27 mouse cellular contexts compared by ENCODE assay signal in the genomic region with DNA sequence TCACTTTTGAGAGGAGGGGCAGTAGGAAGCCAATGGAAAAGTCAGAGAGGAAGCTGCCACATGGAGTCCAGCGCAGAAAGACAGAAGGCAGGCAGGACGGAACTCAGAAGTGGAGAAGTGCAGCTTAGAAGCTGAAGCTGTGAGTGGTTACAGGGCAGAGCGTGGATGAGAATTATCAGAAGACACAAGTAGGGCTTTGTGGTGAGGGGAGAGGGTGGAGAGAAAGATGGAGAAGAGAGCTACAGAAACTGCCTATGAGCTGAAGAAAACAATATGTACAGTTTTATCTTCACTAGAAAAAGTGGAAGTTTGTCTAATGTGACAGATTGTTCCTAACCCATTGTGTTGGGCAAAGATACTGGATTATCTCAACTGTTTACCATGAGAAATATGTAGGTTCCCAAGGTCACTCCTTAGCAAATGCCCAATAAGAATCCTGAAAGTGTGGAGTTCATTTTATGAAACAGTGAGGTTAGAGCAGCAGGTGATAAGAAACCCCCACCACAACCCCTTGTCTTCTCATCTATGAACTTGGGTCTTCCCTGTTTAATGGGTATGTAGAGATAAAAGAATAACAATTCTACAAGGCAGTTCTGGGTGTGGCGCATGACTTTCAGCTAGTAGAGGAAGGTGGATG.
DNase-seq lines count a peak whose midpoint lies in the region; ATAC-seq lines count a peak whose summit lies in the region.
"Had no signal": no experiment of that assay in that cellular context is flagged by ENCODE, and none has a peak within 500 bp of the region (broad histone marks: within the 10 kb centered on the region; RNA-seq: fewer than 3 reads in every experiment).

No protein-coding gene starts in this region.

- peaks cover 32% of the 10 kb centered on the region for H3K4me1 ChIP-seq in megakaryocyte, embryonic 14.5 days
- peaks cover 39% of the 10 kb centered on the region for H3K4me1 ChIP-seq in liver, embryonic 13.5 days (replicated peaks)
- H3K4me1 ChIP-seq in hindbrain, embryonic 16.5 days (ENCODE audit: control insufficient read depth, insufficient read depth, low read depth, low read length) = no peaks in the 10 kb centered on the region
- H3K4me1 ChIP-seq: embryonic facial prominence, embryonic 10.5 days; embryonic facial prominence, embryonic 15.5 days; forebrain, embryonic 13.5 days; heart, embryonic 12.5 days; midbrain, embryonic 12.5 days had no signal

- H3K27me3 ChIP-seq in megakaryocyte, embryonic 14.5 days (replicated peaks) = no peaks in the 10 kb centered on the region
- H3K27me3 ChIP-seq in liver, embryonic 13.5 days = no peaks in the 10 kb centered on the region
- H3K27me3 ChIP-seq in hindbrain, embryonic 16.5 days (replicated peaks; ENCODE audit: control insufficient read depth, insufficient read depth, low read length) = no peaks in the 10 kb centered on the region
- H3K27me3 ChIP-seq: embryonic facial prominence, embryonic 15.5 days; forebrain, embryonic 13.5 days; heart, embryonic 12.5 days; limb, embryonic 13.5 days; midbrain, embryonic 12.5 days had no signal

- DNase-seq in MEL-GATA-1-ER (ENCODE audit: extremely low read depth, low read depth) = peak; percentile 99
- DNase-seq in liver, embryonic 13.5 days = peak; percentile 29
- no peak for DNase-seq in cerebellum, adult 9-10 months
- DNase-seq in frontal cortex, postnatal 36 days (ENCODE audit: low spot score in 2 of 2) = no peak
- DNase-seq: adrenal gland, postnatal 25 days; cerebellum, adult 18-20 months; cerebellum, postnatal 14 days; gastrocnemius, postnatal 25 days; heart, adult 2 months; kidney, adult 11 months; kidney, postnatal 25 days; lung, adult 2 months; lung, postnatal 10 days; thymus, postnatal 36 days had no signal

- peak overlapping the region; percentile 2 for H3K4me3 ChIP-seq in megakaryocyte, embryonic 14.5 days (replicated peaks)
- no peak overlapping the region for H3K4me3 ChIP-seq in liver, embryonic 13.5 days (replicated peaks)
- no peak overlapping the region for H3K4me3 ChIP-seq in hindbrain, embryonic 16.5 days (ENCODE audit: low read length)
- H3K4me3 ChIP-seq: embryonic facial prominence, embryonic 10.5 days; embryonic facial prominence, embryonic 15.5 days; forebrain, embryonic 13.5 days; heart, adult 2 months; heart, embryonic 12.5 days; limb, embryonic 13.5 days; midbrain, embryonic 12.5 days had no signal

- H3K9ac ChIP-seq in liver, embryonic 13.5 days = no peak overlapping the region
- H3K9ac ChIP-seq in hindbrain, embryonic 16.5 days (ENCODE audit: low read depth, low read length) = no peak overlapping the region
- H3K9ac ChIP-seq: embryonic facial prominence, embryonic 15.5 days; forebrain, embryonic 13.5 days; heart, embryonic 12.5 days; hindbrain, embryonic 14.5 days; limb, embryonic 13.5 days; midbrain, embryonic 12.5 days had no signal

- H3K4me2 ChIP-seq in liver, embryonic 13.5 days = peak overlapping the region; percentile 33; the same call in 1 of the 2 replicates
- no peak overlapping the region for H3K4me2 ChIP-seq in hindbrain, embryonic 16.5 days (ENCODE audit: low read length)
- H3K4me2 ChIP-seq: embryonic facial prominence, embryonic 15.5 days; forebrain, embryonic 13.5 days; heart, embryonic 12.5 days; hindbrain, embryonic 14.5 days; limb, embryonic 13.5 days; midbrain, embryonic 12.5 days had no signal

- no peak for ATAC-seq in megakaryocyte, adult 5-6 weeks (ENCODE audit: poor library complexity, severe bottlenecking)
- ATAC-seq in liver, embryonic 13.5 days (ENCODE audit: low read depth) = peak; percentile 83
- ATAC-seq in megakaryocyte progenitor cell, adult 5-6 weeks (replicated peaks; ENCODE audit: poor library complexity) = peak; percentile 79
- ATAC-seq in hindbrain, embryonic 16.5 days = no peak
- ATAC-seq: forebrain, embryonic 13.5 days; inflammation-experienced regulatory T-cells, adult 6 months had no signal

- H3K27ac ChIP-seq in liver, embryonic 13.5 days = peak overlapping the region; percentile 86
- H3K27ac ChIP-seq in hindbrain, embryonic 16.5 days (ENCODE audit: low read depth, low read length) = no peak overlapping the region
- H3K27ac ChIP-seq: embryonic facial prominence, embryonic 10.5 days; embryonic facial prominence, embryonic 15.5 days; forebrain, embryonic 13.5 days; heart, adult 2 months; hindbrain, embryonic 14.5 days; limb, embryonic 13.5 days; macrophage; midbrain, embryonic 12.5 days had no signal

- 17% methylated on average over 4 of the region's 4 CpGs for WGBS in liver, embryonic 13.5 days (ENCODE audit: insufficient replicate concordance)
- 95% methylated on average over 4 of the region's 4 CpGs for WGBS in hindbrain, embryonic 16.5 days

- peaks cover 10% of the 10 kb centered on the region for H3K9me3 ChIP-seq in megakaryocyte, embryonic 14.5 days
- H3K9me3 ChIP-seq in liver, embryonic 13.5 days (replicated peaks) = no peaks in the 10 kb centered on the region
- no peaks in the 10 kb centered on the region for H3K9me3 ChIP-seq in hindbrain, embryonic 16.5 days (ENCODE audit: control insufficient read depth, low read length)
- H3K9me3 ChIP-seq: embryonic facial prominence, embryonic 15.5 days; forebrain, embryonic 13.5 days; midbrain, embryonic 12.5 days had no signal

- peaks cover 7% of the 10 kb centered on the region for H3K36me3 ChIP-seq in megakaryocyte, embryonic 14.5 days (replicated peaks; ENCODE audit: low read length)
- no peaks in the 10 kb centered on the region for H3K36me3 ChIP-seq in liver, embryonic 13.5 days
- no peaks in the 10 kb centered on the region for H3K36me3 ChIP-seq in hindbrain, embryonic 16.5 days (ENCODE audit: control insufficient read depth, insufficient read depth, low read length)
- H3K36me3 ChIP-seq: embryonic facial prominence, embryonic 10.5 days; embryonic facial prominence, embryonic 15.5 days; heart, embryonic 12.5 days; limb, embryonic 13.5 days; midbrain, embryonic 12.5 days had no signal

Comparison
In these comparisons a context has a peak if more than half of its experiments do, and no peak if none do; other contexts are left out.
1. ATAC-seq: peak in liver, embryonic 13.5 days (single experiment) and megakaryocyte progenitor cell, adult 5-6 weeks (single experiment); none in megakaryocyte, adult 5-6 weeks (single experiment) and hindbrain, embryonic 16.5 days (single experiment).
2. DNase-seq: peak in MEL-GATA-1-ER (single experiment) and liver, embryonic 13.5 days (single experiment); none in cerebellum, adult 9-10 months (single experiment) and frontal cortex, postnatal 36 days (0 of 2).